Mouse (Mus musculus) stomach, postnatal 0 days (tissue): ENCODE measurements around the gene Arid4b.

Source experiments
- CTCF ChIP-seq: IDR thresholded peaks from 2 replicates; pipeline ENCODE4 v1.5.1; 2016; ENCODE audit warnings: antibody characterized with exemption, low read depth, mild to moderate bottlenecking, moderate library complexity
- EP300 ChIP-seq: optimal IDR thresholded peaks from 2 replicates; pipeline ENCODE3; 2016; ENCODE audit warnings: antibody characterized with exemption

DNA sequence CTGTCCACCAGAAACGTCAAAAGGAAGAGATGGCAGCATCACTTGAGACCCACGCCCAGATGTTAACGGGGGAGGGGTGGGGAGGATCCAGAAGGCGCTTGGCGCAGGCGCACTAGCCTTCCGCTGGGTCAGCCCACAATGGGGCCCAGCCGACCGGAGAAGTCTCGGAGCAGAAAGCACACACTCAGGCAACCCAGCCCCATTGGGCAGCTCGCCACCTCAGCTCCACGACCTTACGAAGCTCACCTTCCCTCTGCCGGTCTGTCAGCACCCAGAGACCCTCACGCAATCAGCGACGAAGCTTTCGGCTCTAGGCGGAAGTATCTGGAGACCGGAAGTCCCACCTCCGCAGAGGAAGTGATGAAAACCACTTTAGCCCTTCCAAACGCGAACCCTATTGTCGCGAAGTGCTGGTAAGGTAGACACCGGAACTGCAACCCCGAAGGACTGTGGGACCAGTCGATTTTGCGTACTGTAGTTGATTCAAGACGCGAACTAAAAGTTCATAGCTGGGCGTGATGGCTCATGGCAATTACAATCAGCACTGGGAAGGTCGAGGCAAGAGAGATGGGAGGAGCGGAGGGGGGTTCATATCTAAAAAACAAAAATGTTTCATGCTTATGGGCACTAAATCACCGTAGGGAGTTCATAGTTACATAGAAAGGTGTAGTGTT is 23.6 kb upstream of the Arid4b start, which contains the start of gene Tbce:
- TF ChIP-seq CTCF = peak; percentile 44
- TF ChIP-seq EP300 = no peak
